Mouse (Mus musculus) neural tube, embryonic 14.5 days (tissue): Measurements from ENCODE around the gene Krtap10-10. TPM values are rescaled to one million over a fixed set of nuclear protein-coding genes. Genes with fewer than 3 reads are reported as not detected.
A peak's percentile ranks its signal among the peaks of the same experiment; 100 is the strongest.
"Not testable (repeated sequence)": the region's sequence is repeated elsewhere in the genome, so short reads cannot be mapped to it uniquely, and the experiment has no call there.

Experiments
- ATAC-seq: fragments of 200-750 bp; cut with Nextera tagmentation; 2 replicates; pipeline ENCODE4 v1.8.0; 2017; ENCODE audit warnings: low read depth, mild to moderate bottlenecking, moderate TSS enrichment, moderate library complexity
- H3K27ac ChIP-seq: fragments of 300-500 bp; sonication (generic); 2 replicates; pipeline ENCODE4 v1.5.1; 2014; ENCODE audit warnings: low read depth, mild to moderate bottlenecking, control low read depth, low read length, moderate library complexity, mixed read lengths
- H3K27me3 ChIP-seq: fragments of 300-500 bp; sonication (generic); 2 replicates; pipeline ENCODE4 v1.6.1; 2014; ENCODE audit warnings: low read length; ENCODE audit not compliant: control insufficient read depth, insufficient read depth
- H3K36me3 ChIP-seq: fragments of 300-500 bp; sonication (generic); 2 replicates; pipeline ENCODE4 v1.6.1; 2014; ENCODE audit warnings: low read length, mixed read lengths; ENCODE audit not compliant: control insufficient read depth, insufficient read depth
- H3K4me1 ChIP-seq: fragments of 300-500 bp; sonication (generic); 2 replicates; pipeline ENCODE4 v1.6.1; 2014; ENCODE audit warnings: low read length; ENCODE audit not compliant: control insufficient read depth, insufficient read depth
- H3K4me2 ChIP-seq: fragments of 300-500 bp; sonication (generic); 2 replicates; pipeline ENCODE4 v1.6.1; 2014; ENCODE audit warnings: mild to moderate bottlenecking, low read depth, low read length, control low read depth
- H3K4me3 ChIP-seq: fragments of 300-500 bp; sonication (generic); 2 replicates; pipeline ENCODE4 v1.5.1; 2014; ENCODE audit warnings: low read depth, low read length, control low read depth, mixed read lengths
- H3K9ac ChIP-seq: fragments of 300-500 bp; sonication (generic); replicated peaks from 2 replicates; pipeline ENCODE4 v1.6.1; 2014; ENCODE audit warnings: low read depth, mild to moderate bottlenecking, control low read depth, low read length, mixed read lengths
- H3K9me3 ChIP-seq: fragments of 300-500 bp; sonication (generic); 2 replicates; pipeline ENCODE4 v1.6.1; 2016; ENCODE audit warnings: low read length; ENCODE audit not compliant: control insufficient read depth
- whole genome bisulfite sequencing: fragments of 180-500 bp; shearing (Covaris S2); extraction: QIAGEN DNeasy Blood & Tissue Kit; methylation state at CpG from one replicate; pipeline ENCODE4 v1.1.7; 2014; 5-methylcytosine and 5-hydroxymethylcytosine counted together
- polyA plus RNA-seq: library from polyadenylated mRNA; unstranded; fragments of >200 nt; fragmentation: Nextera tagmentation; extraction: Ambion mirVana; gene quantifications from 2 replicates; pipeline ENCODE4 v1.2.1, GENCODE M21; 2014

The Krtap10-10 gene
- polyA plus RNA-seq, result not detected in 2 replicates

- H3K27me3 ChIP-seq, result no peaks in the 10 kb centered on the region
- H3K9me3 ChIP-seq, result no peaks in the 10 kb centered on the region
- H3K4me3 ChIP-seq, result no peak within 1 kb of the TSS
- H3K27ac ChIP-seq, result no peak within 1 kb of the TSS
- 74% methylated on average over 9 of the region's 9 CpGs for WGBS
- no peak within 1 kb of the TSS for H3K9ac ChIP-seq
- no peak within 1 kb of the TSS for H3K4me2 ChIP-seq
- H3K4me1 ChIP-seq, result no peaks in the 10 kb centered on the region
- no peak for ATAC-seq
- H3K36me3 ChIP-seq, result no peaks in the 10 kb centered on the region
These were observed at the start of gene Krtap10-10 for GRCm38 (mm10) chr10:77835647-77836046. Krtap10-10 (plus strand) TSS chr10:77835947.

GRCm38 (mm10) chr10:77787876-77788275, 47.9 kb upstream of the Krtap10-10 start, which contains the start of gene Gm7137:
Gm7137 (minus strand) TSS chr10:77788200.
- no CpG with 5 or more reads among the region's 1 CpGs for WGBS
- not testable (repeated sequence) for H3K4me3 ChIP-seq, H3K27me3 ChIP-seq, H3K4me1 ChIP-seq, H3K9me3 ChIP-seq, H3K27ac ChIP-seq, H3K9ac ChIP-seq, ATAC-seq, H3K36me3 ChIP-seq, H3K4me2 ChIP-seq

- Histone ChIP-seq H3K27ac (no peak overlapping the region), H3K4me1 (no peaks in the 10 kb centered on the region), H3K9ac (no peak overlapping the region), H3K4me2 (no peak overlapping the region), H3K4me3 (no peak overlapping the region), H3K9me3 (no peaks in the 10 kb centered on the region), H3K27me3 (no peaks in the 10 kb centered on the region), H3K36me3 (no peaks in the 10 kb centered on the region)
- 83% methylated on average over 2 of the region's 2 CpGs for WGBS
- ATAC-seq, result no peak
These were observed 47.1 kb upstream of the Krtap10-10 start for GRCm38 (mm10) chr10:77788621-77789020.

GRCm38 (mm10) chr10:77794976-77795375, 40.8 kb upstream of the Krtap10-10 start, which contains the start of gene Gm9639:
Gm9639 (minus strand) TSS chr10:77795076.
- WGBS, result 60% methylated on average over 2 of the region's 2 CpGs
- Histone ChIP-seq H3K4me2 (no peak within 1 kb of the TSS), H3K9me3 (no peaks in the 10 kb centered on the region), H3K27me3 (no peaks in the 10 kb centered on the region), H3K9ac (no peak within 1 kb of the TSS), H3K4me3 (no peak within 1 kb of the TSS), H3K4me1 (no peaks in the 10 kb centered on the region), H3K36me3 (no peaks in the 10 kb centered on the region), H3K27ac (no peak within 1 kb of the TSS)
- no peak for ATAC-seq

GRCm38 (mm10) chr10:77797677-77798076, 38.1 kb upstream of the Krtap10-10 start:
- H3K27ac ChIP-seq, result no peak overlapping the region
- 16% methylated on average over 3 of the region's 3 CpGs for WGBS
- ATAC-seq, result no peak

DNA sequence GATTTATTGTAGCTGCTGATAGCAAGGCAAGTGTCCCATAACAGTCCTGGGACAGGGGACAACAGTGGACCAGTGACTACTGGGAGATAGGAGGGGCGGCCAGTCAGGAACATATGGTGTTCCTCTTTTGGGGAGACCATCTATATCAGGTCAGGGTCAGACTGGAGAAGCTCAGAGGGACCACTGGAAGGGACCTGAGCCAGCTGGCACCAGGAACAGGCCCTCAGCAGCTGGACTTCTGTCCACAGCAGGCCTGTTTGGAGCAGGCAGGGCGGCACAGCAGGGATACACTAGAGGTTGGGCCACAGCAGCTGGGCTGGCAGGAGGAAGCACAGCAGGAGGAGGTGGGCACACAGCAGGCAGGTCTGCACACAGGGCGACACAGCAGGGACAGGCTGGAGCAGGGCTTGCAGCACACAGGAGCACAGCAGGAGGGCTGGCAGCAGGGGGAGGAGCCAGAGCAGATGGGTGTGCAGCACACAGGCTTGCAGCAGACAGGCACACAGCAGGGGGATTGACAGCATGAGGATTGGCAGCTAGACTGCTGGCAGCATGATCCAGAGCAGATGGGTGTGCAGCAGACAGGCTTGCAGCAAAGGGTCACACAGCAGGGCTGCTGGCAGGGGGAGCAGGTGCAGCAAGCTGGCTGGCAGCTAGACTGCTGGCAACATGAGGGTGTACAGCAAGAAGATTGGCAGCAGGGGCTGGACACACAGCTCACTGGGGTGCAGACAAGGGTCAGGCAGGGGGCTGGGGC, 37.4 kb upstream of the Krtap10-10 start:
- not testable (repeated sequence) for H3K9me3 ChIP-seq, H3K9ac ChIP-seq, H3K4me2 ChIP-seq, H3K27me3 ChIP-seq, H3K27ac ChIP-seq, H3K4me1 ChIP-seq, H3K4me3 ChIP-seq, H3K36me3 ChIP-seq, ATAC-seq
- WGBS, result 33% methylated on average over 3 of the region's 3 CpGs

More at GRCm38 (mm10) chr10:77797677-77798076, 38.1 kb upstream of the Krtap10-10 start:
- no peaks in the 10 kb centered on the region for H3K9me3 ChIP-seq
- H3K4me1 ChIP-seq, result no peaks in the 10 kb centered on the region
- no peak overlapping the region for H3K4me3 ChIP-seq
- H3K36me3 ChIP-seq, result no peaks in the 10 kb centered on the region
- no peak overlapping the region for H3K4me2 ChIP-seq
- H3K9ac ChIP-seq, result no peak overlapping the region
- no peaks in the 10 kb centered on the region for H3K27me3 ChIP-seq

DNA sequence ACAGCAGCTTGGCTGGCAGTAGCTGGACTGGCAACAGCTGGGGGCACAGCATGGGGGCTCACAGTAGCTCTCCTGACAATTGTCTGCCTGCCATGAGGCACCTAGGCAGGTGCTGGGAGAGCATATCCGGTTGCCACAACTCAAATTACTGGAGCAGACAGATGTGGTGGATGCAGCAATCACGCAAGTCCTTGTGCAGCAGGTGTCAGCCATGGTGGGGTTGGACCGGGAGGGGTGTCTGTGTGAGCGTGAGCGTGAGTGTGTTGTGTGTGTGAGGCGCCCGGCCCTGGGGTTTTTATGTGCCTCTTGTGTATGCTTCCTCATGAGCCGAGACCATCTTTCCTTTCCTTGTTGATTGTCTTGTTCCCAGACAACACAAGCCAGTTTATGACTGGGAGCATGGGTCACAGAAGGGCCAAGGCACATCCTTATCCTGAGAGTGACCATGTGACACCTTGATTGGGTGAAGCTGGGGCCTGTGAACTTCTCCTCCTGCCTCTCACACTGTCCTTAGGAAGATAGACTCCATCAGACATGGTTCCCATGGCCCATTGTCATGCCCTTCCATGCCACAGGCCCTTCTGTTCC, 36.7 kb upstream of the Krtap10-10 start, which contains the start of gene Gm19668:
Gm19668 (minus strand) TSS at position 213 of the 588 bp plus-strand sequence.
- Histone ChIP-seq H3K4me1 (no peaks in the 10 kb centered on the region), H3K36me3 (no peaks in the 10 kb centered on the region), H3K4me2 (no peak within 1 kb of the TSS), H3K27me3 (no peaks in the 10 kb centered on the region), H3K4me3 (no peak within 1 kb of the TSS), H3K9ac (no peak within 1 kb of the TSS), H3K9me3 (no peaks in the 10 kb centered on the region), H3K27ac (no peak within 1 kb of the TSS)
- 34% methylated on average over 8 of the region's 8 CpGs for WGBS
- ATAC-seq, result 0 out of 2 replicates have a peak, but pooled peaks have one; percentile 14

GRCm38 (mm10) chr10:77804095-77804494, 31.7 kb upstream of the Krtap10-10 start:
- Histone ChIP-seq H3K36me3 (no peaks in the 10 kb centered on the region), H3K4me3 (no peak overlapping the region), H3K27me3 (no peaks in the 10 kb centered on the region), H3K4me1 (no peaks in the 10 kb centered on the region), H3K4me2 (no peak overlapping the region), H3K27ac (no peak overlapping the region), H3K9ac (no peak overlapping the region), H3K9me3 (no peaks in the 10 kb centered on the region)
- no peak for ATAC-seq
- WGBS, result 87% methylated on average over 3 of the region's 3 CpGs

- WGBS, result 81% methylated on average over 5 of the region's 5 CpGs
- Histone ChIP-seq H3K36me3 (no peaks in the 10 kb centered on the region), H3K4me2 (no peak within 1 kb of the TSS), H3K4me3 (no peak within 1 kb of the TSS), H3K4me1 (no peaks in the 10 kb centered on the region), H3K9ac (no peak within 1 kb of the TSS), H3K27me3 (no peaks in the 10 kb centered on the region), H3K27ac (no peak within 1 kb of the TSS), H3K9me3 (no peaks in the 10 kb centered on the region)
- no peak for ATAC-seq
These were observed 24.0 kb upstream of the Krtap10-10 start, which contains the start of gene Gm9507 for GRCm38 (mm10) chr10:77811743-77812142. Gm9507 (minus strand) TSS chr10:77811843.
